ENCODE assay signal across 24 mouse cellular contexts in genomic region chr2:70389162-70389561, GRCm38 (mm10).
DNase-seq lines count a peak whose midpoint lies in the region; ATAC-seq and TF ChIP-seq lines count a peak whose summit lies in the region.
"Had no signal": no experiment of that assay in that cellular context is flagged by ENCODE, and none has a peak within 500 bp of the region (broad histone marks: within the 10 kb centered on the region; RNA-seq: fewer than 3 reads in every experiment).

No protein-coding gene starts in this region.

- no peak for TF ChIP-seq CTCF in lung, embryonic 14.5 days (IDR thresholded peaks at IDR 0.05; ENCODE audit: low read depth)

- no peak overlapping the region for H3K4me3 ChIP-seq in heart, embryonic 11.5 days (ENCODE audit: low read depth, low read length)
- H3K4me3 ChIP-seq in heart, embryonic 16.5 days (ENCODE audit: low read length) = no peak overlapping the region
- H3K4me3 ChIP-seq in lung, embryonic 14.5 days (ENCODE audit: low read depth, low read length) = no peak overlapping the region
- no peak overlapping the region for H3K4me3 ChIP-seq in neural tube, embryonic 15.5 days (replicated peaks)
- H3K4me3 ChIP-seq: embryonic facial prominence, embryonic 15.5 days; erythroblast, embryonic 14.5 days; forebrain, embryonic 10.5 days; heart, embryonic 10.5 days; hindbrain, embryonic 12.5 days had no signal

- peak overlapping the region; percentile 35; the same call in 1 of the 2 replicates for H3K27ac ChIP-seq in heart, embryonic 11.5 days (ENCODE audit: low read depth, low read length)
- no peak overlapping the region for H3K27ac ChIP-seq in heart, embryonic 16.5 days (ENCODE audit: low read length)
- no peak overlapping the region for H3K27ac ChIP-seq in lung, embryonic 14.5 days (ENCODE audit: low read depth)
- H3K27ac ChIP-seq in neural tube, embryonic 15.5 days (replicated peaks) = peak overlapping the region; percentile 23; the same call in 1 of the 2 replicates
- H3K27ac ChIP-seq: embryonic facial prominence, embryonic 15.5 days; forebrain, embryonic 10.5 days; gastrocnemius, adult 2 months; heart, embryonic 10.5 days; hindbrain, embryonic 12.5 days had no signal

- H3K9me3 ChIP-seq in heart, embryonic 11.5 days (replicated peaks; ENCODE audit: control insufficient read depth, low read length) = no peaks in the 10 kb centered on the region
- no peaks in the 10 kb centered on the region for H3K9me3 ChIP-seq in heart, embryonic 16.5 days (replicated peaks; ENCODE audit: control insufficient read depth, low read length)
- H3K9me3 ChIP-seq in lung, embryonic 14.5 days (ENCODE audit: low read depth, low read length) = no peaks in the 10 kb centered on the region
- no peaks in the 10 kb centered on the region for H3K9me3 ChIP-seq in neural tube, embryonic 15.5 days (replicated peaks)
- H3K9me3 ChIP-seq: embryonic facial prominence, embryonic 15.5 days; forebrain, embryonic 10.5 days; G1E; heart, embryonic 10.5 days; hindbrain, embryonic 12.5 days had no signal

- H3K4me2 ChIP-seq in heart, embryonic 11.5 days = no peak overlapping the region
- peak overlapping the region; percentile 40; the same call in 1 of the 2 replicates for H3K4me2 ChIP-seq in heart, embryonic 16.5 days (ENCODE audit: low read depth, low read length)
- H3K4me2 ChIP-seq in lung, embryonic 14.5 days = no peak overlapping the region
- no peak overlapping the region for H3K4me2 ChIP-seq in neural tube, embryonic 15.5 days
- H3K4me2 ChIP-seq: hindbrain, embryonic 12.5 days had no signal

- no peak overlapping the region for H3K9ac ChIP-seq in heart, embryonic 11.5 days (ENCODE audit: low read depth, low read length)
- no peak overlapping the region for H3K9ac ChIP-seq in heart, embryonic 16.5 days (ENCODE audit: low read length)
- H3K9ac ChIP-seq in lung, embryonic 14.5 days = no peak overlapping the region
- no peak overlapping the region for H3K9ac ChIP-seq in neural tube, embryonic 15.5 days (replicated peaks)
- H3K9ac ChIP-seq: embryonic facial prominence, embryonic 15.5 days; hindbrain, embryonic 12.5 days had no signal

- ATAC-seq in heart, embryonic 11.5 days (replicated peaks; ENCODE audit: insufficient number of reproducible peaks, low FRiP score, low TSS enrichment) = no peak
- no peak for ATAC-seq in heart, embryonic 16.5 days (replicated peaks; ENCODE audit: extremely low read depth, insufficient read depth, low FRiP score)
- peak; percentile 49; the same call in 1 of the 2 replicates for ATAC-seq in lung, embryonic 14.5 days (ENCODE audit: insufficient read depth)
- no peak for ATAC-seq in neural tube, embryonic 15.5 days (ENCODE audit: low FRiP score)
- ATAC-seq: CD4-positive, CD25-positive, alpha-beta regulatory T cell, adult 4 months; forebrain, embryonic 14.5 days; hindbrain, embryonic 16.5 days had no signal

- intact Hi-C loops in heart, postnatal 14 days (cut with DNase I) = no loop called here

- no peaks in the 10 kb centered on the region for H3K36me3 ChIP-seq in heart, embryonic 11.5 days (ENCODE audit: control insufficient read depth, insufficient read depth, low read length)
- H3K36me3 ChIP-seq in heart, embryonic 16.5 days (ENCODE audit: control insufficient read depth, insufficient read depth) = no peaks in the 10 kb centered on the region
- H3K36me3 ChIP-seq in lung, embryonic 14.5 days (ENCODE audit: insufficient read depth) = no peaks in the 10 kb centered on the region
- H3K36me3 ChIP-seq in neural tube, embryonic 15.5 days = no peaks in the 10 kb centered on the region
- H3K36me3 ChIP-seq: embryonic facial prominence, embryonic 15.5 days; forebrain, embryonic 10.5 days; G1E; heart, embryonic 10.5 days; hindbrain, embryonic 12.5 days had no signal

- peaks cover 6% of the 10 kb centered on the region for H3K4me1 ChIP-seq in heart, embryonic 11.5 days (ENCODE audit: control insufficient read depth, insufficient read depth, low read length)
- peaks cover 9% of the 10 kb centered on the region for H3K4me1 ChIP-seq in heart, embryonic 16.5 days (ENCODE audit: control insufficient read depth, insufficient read depth, low read length)
- peaks cover 5% of the 10 kb centered on the region; the same call in 1 of the 2 replicates for H3K4me1 ChIP-seq in lung, embryonic 14.5 days (ENCODE audit: insufficient read depth)
- peaks cover 11% of the 10 kb centered on the region for H3K4me1 ChIP-seq in neural tube, embryonic 15.5 days
- H3K4me1 ChIP-seq: hindbrain, embryonic 12.5 days had no signal

- WGBS in heart, embryonic 11.5 days (ENCODE audit: insufficient replicate concordance) = 67% methylated on average over 1 of the region's 1 CpGs
- WGBS in heart, embryonic 16.5 days = 72% methylated on average over 1 of the region's 1 CpGs
- WGBS in lung, embryonic 14.5 days = 75% methylated on average over 1 of the region's 1 CpGs
- WGBS in neural tube, embryonic 15.5 days = 74% methylated on average over 1 of the region's 1 CpGs

- no peaks in the 10 kb centered on the region for H3K27me3 ChIP-seq in heart, embryonic 11.5 days (ENCODE audit: control insufficient read depth, insufficient read depth, low read length)
- no peaks in the 10 kb centered on the region for H3K27me3 ChIP-seq in heart, embryonic 16.5 days (ENCODE audit: control insufficient read depth, insufficient read depth, low read length)
- H3K27me3 ChIP-seq in lung, embryonic 14.5 days (ENCODE audit: insufficient read depth, low read length) = no peaks in the 10 kb centered on the region
- no peaks in the 10 kb centered on the region for H3K27me3 ChIP-seq in neural tube, embryonic 15.5 days (replicated peaks)
- H3K27me3 ChIP-seq: embryonic facial prominence, embryonic 15.5 days; hindbrain, embryonic 12.5 days had no signal

- DNase-seq in heart, postnatal 14 days = no peak
- no peak for DNase-seq in heart, adult 8-10 months (ENCODE audit: low spot score)
- no peak for DNase-seq in lung, embryonic 14.5 days
- no peak for DNase-seq in lung, adult 18-20 months
- DNase-seq in neural tube, embryonic 10.5 days (ENCODE audit: extremely low spot score, low spot score) = no peak
- DNase-seq: adrenal gland, postnatal 10 days; B cell, adult 2 months; cerebellum, adult 11 months; cerebellum, adult 8-10 months; cerebellum, postnatal 14 days; gastrocnemius, adult 2 months; heart, postnatal 36 days had no signal

Comparison
In these comparisons a context has a peak if more than half of its experiments do, and no peak if none do; other contexts are left out.
1. H3K27ac ChIP-seq: peak in heart, embryonic 11.5 days (single experiment) and neural tube, embryonic 15.5 days (single experiment); none in heart, embryonic 16.5 days (single experiment) and lung, embryonic 14.5 days (single experiment).